Mouse (Mus musculus): ENCODE measurements around the gene Ptov1.
A peak's percentile ranks its signal among the peaks of the same experiment; 100 is the strongest.

Gene Ptov1

GRCm38 (mm10) chr7:44839491-44840191 is 29.9 kb downstream of the Ptov1 start:
- DNase-seq (ENCODE audit: low spot score in 2 of 2) = no peak

DNA sequence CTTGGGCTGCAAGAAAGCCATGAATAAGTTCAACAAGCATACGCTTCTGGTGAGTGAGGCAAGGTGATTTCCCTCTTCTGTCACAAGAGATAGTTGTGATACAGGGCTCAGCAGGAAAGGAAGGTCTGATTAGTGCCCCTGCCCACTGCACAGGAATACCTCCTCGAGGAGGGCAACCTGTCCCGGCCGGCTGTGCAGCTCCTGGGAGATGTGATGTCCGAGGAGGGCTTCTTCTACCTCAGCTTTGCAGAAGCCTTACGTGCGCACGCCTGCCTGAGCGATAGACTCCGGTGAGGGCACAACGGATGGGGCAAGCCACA is 30.5 kb downstream of the Ptov1 start:
- DNase-seq (ENCODE audit: low spot score in 2 of 2) = no peak

DNA sequence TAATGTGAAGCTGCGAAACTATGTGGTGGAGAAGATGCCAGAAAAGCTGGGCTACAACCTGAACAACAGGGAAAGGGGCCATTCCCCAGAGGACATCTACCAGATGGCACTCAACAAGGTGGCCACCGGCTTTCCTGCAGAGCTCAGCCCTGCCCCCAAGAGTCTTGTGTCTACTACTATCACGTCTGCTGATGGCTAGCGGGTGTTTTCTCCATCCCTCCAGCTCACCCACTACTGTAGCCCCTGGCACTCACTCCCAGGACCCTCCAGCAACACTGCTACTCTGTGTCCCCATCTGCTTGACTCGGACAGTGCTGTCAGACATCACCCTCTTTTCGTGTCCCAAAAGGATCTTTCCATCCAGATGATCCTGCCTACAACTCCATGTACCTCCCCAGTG is 31.5 kb downstream of the Ptov1 start:
- DNase-seq (ENCODE audit: low spot score in 2 of 2) = no peak

DNA sequence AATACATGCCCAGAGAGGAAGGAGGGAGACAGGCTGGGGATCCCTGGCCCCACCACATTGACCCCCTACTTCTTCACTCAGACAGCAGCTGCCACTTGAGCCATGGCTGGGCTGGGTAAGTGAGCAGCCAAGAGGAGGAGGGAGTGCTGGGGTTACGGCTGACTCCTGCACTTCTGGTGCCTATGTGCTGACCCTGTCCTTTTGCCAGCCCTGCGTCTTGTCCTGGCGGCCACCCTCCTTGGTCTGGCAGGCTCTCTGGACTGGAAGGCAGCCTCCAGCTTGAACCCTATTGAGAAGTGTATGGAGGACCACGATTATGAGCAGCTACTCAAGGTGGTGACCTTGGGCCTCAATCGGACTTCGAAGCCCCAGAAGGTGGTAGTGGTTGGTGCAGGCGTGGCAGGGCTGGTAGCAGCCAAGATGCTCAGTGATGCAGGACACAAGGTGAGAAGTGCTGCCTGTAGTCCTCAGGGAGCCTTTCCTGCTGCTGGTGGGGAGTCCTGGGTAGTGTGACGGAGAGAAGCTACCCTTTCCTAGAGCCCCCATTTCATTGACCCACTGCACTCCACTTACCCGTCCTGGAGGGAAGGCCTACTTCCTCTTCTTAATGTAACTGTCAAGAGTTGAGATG is 33.0 kb downstream of the Ptov1 start:
- no peak for DNase-seq (ENCODE audit: low spot score in 2 of 2)

GRCm38 (mm10) chr7:44836016-44836404 is 33.6 kb downstream of the Ptov1 start:
- no peak for DNase-seq (ENCODE audit: low spot score in 2 of 2)

GRCm38 (mm10) chr7:44835373-44836015 is 34.1 kb downstream of the Ptov1 start:
- no peak for DNase-seq (ENCODE audit: low spot score in 2 of 2)

GRCm38 (mm10) chr7:44832763-44833162 is 36.8 kb downstream of the Ptov1 start:
- no peak for DNase-seq (ENCODE audit: low spot score in 2 of 2)

DNA sequence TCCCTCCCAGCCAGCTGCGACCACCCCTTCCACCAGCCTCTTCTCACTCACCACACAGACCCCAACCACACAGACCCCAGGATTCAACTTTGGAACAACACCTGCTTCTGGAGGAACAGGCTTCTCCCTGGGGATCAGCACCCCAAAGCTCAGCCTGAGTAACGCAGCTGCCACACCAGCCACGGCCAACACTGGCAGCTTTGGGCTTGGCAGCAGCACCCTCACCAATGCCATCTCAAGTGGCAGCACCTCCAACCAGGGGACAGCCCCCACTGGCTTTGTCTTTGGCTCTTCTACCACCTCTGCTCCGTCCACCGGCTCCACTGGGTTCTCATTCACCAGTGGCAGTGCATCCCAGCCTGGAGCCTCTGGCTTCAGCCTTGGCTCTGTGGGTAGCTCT is 40.9 kb downstream of the Ptov1 start:
- no peak for DNase-seq (ENCODE audit: low spot score in 2 of 2)

GRCm38 (mm10) chr7:44826771-44827170 is 42.8 kb downstream of the Ptov1 start:
- no peak for DNase-seq (ENCODE audit: low spot score in 2 of 2)

DNA sequence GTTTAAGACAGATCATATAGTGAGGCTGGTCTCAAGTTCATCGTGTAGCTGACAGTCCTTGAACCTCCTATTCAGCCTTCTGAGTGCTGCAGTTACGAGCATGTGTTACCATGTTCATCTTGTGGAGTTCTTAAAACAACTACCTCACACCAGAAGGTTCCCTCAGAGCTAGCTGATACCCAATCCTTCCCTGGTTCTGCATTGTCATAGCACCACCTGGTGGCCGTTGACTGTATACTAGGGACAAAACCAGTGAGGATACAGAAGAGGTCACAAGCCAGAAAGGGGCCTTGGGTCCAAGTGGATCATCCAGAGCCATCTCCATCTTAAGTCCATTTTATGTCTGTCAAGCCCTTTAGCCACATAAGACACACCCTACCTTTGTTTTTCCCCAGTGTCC is 44.7 kb downstream of the Ptov1 start:
- DNase-seq (ENCODE audit: low spot score in 2 of 2) = peak; percentile 72 to 82

DNA sequence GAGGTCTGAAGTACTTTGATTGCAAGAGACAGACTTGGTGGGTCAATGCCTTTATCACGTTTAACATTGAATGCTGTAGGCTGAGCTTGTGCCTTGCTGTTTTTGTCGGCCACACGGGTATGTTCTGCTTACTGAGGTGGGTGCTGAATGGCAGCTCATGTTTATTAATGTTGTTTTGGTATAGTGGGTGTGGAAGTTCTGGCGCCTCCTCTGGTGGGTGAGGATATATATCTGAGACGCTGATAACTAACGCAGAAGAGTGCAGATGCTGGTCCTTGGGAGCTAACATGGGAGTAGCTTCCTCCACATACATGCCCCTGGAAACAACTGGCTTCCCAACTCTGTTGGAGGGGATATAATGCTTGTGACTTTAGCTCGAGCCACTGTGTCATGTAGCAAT is 46.2 kb downstream of the Ptov1 start:
- DNase-seq (ENCODE audit: low spot score in 2 of 2) = no peak

DNA sequence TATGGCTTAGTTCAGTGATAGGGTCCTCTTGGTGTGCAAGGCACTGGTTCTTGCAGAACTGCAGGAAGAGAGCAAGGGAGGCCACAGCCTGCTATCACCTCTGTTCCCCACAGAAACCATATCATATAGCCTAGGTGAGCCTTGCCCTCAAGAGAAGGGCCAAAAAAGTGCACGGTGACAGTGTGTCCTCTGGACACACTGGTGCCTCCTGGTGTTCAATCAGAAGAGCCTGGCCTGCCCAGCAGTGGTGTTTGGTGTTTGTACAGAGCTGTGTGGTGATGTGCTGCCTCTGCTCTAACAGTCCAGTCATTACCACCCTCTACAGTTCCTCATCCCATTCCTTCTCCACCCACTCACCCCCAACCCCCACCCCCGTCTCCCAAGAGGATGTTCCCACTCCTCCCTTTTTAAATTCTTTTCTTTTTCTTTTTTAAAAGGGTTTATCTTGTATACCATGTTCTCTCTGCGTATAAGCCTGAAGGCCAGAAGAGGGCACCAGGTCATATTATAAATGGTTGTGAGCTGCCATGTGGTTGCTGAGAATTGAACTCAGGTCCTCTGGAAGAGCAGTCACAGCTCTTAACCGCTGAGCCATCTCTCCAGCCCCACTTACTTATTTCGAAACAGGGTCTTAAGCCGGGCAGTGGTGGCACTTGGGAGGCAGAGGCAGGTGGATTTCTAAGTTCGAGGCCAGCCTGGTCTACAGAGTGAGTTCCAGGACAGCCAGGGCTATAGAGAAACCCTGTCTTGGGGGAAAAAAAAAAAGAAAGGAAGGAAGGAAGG is 47.7 kb downstream of the Ptov1 start:
- DNase-seq (ENCODE audit: low spot score in 2 of 2) = no peak

DNA sequence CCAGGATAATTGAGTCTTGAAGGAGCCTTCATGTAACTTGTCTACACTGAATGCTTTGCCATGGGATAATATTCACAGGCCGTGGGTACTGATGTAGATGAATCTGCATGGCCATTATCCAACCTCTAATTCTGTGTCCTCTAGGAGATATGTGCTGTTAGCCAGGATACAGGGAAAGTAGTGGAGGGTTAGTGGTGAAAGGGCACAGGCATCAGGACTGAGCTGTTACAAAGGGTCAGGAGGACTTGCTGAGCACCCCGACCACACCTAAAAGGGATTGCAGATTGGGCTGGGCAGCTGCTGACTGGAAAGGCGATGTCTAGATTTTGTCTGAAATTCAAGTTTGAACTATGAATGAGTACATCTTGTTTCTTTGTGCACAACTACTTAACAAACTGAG is 49.1 kb downstream of the Ptov1 start:
- no peak for DNase-seq (ENCODE audit: low spot score in 2 of 2)

- no peak for DNase-seq (ENCODE audit: low spot score in 2 of 2)
Measured at GRCm38 (mm10) chr7:44819863-44820262, 49.7 kb downstream of the Ptov1 start.

DNA sequence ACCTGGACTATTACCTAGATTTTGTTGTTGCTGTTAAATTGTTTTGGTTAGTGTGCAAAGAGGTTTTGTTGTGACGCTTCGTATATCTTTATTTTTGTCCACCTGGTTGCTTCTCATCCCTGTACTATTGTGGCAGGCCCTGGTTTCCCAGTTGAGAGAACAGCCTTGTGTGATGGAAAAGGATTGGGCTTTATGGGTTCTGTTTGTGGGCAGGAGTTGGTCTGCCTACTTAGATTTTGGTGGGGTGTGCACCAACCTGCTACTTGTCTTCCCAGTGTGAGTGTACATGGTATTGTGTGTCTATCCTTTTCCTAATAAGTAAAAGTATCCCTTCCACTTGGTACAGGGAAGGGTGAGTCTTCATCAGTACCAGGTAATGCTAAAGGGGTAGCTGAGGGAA is 50.2 kb downstream of the Ptov1 start:
- no peak for DNase-seq (ENCODE audit: low spot score in 2 of 2)

- DNase-seq (ENCODE audit: low spot score in 2 of 2) = no peak
Measured at GRCm38 (mm10) chr7:44818751-44819235, 50.8 kb downstream of the Ptov1 start.

DNA sequence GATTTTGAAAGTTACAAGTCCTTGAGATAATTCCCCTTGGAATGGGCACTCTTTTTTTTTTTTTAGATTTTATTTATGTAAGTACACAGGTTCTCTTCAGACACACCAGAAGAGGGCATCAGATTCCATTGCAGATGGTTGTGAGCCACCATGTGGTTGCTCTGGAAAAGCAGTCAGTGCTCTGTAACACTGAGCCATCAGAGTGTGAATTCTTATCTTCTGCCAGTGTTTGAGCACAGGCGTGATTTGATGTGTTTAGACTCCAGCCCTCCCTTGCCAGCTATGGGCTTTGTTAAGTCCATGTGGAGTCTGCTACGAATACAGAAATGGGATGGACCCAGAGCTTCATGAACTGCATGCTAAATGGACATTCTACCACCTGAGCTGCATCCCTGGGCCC is 51.4 kb downstream of the Ptov1 start:
- no peak for DNase-seq (ENCODE audit: low spot score in 2 of 2)

DNA sequence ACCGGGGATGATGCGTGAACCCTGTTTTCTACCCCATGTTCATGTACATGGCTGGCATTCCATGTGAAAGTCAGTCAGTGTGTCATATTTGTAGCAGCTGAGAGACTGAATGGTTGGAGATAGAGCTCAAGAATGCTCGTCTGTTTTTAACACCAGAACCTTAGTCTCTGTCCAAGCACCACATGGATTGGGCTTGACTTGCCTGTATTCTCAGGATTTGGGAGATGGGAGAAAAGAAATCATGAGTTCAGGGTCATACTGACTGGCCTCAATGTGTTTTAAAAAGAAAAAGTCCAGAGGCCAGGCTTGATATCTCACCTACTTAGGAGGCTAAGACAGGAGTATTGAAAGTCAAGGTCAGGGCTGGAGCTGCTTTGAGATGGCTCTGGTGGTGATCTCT is 52.1 kb downstream of the Ptov1 start:
- no peak for DNase-seq (ENCODE audit: low spot score in 2 of 2)

- peak in 1 of 2 experiments; percentile 73 for DNase-seq (ENCODE audit: low spot score in 2 of 2)
Measured at GRCm38 (mm10) chr7:44816470-44817021, 53.0 kb downstream of the Ptov1 start, which contains the start of gene Atf5. TSS of gene Atf5 (minus strand) at chr7:44816658.

DNA sequence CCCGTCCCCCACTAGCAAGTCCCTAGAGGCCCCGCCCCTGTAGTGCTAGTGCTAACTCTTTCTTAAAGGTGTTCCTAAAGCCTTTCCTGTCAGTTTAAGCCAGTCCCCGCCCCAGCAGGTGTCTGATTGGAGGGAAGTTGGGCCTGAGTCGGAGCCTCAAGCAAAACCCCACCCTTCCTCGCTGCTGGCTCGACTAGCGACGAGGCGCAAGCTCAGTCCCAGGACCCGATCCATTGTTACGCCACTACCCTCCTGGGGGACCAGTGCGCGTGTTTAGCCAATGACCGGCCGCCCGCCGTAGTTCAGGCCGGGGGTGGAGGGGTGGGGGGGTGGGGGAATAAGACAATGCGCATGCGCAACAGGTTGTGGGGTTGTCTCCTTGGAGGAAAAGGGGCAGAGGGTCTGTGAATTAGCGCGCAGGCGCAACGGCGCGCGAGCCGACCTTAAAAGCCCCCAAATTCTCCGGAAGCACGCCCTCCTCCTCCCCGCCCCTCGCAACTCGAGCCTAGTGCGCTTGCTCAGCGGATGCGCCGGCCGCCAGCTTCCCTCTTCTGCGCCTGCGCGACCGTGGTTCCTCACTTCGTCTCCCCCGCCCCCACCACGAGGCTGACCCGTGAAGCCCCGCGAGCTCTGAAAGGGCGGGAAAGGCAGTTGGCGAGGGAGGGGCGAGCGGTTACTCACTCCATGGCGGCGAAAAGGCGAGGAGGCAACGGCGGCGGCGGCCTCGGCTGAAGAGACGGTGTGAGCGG is 53.7 kb downstream of the Ptov1 start, which contains the start of the genes Nup62 and Il4i1:
Gene Nup62 (plus strand): TSS at position 368 of the 749 bp plus-strand sequence.
Gene Il4i1 (plus strand): TSS at position 667 of the 749 bp plus-strand sequence.
- DNase-seq (ENCODE audit: low spot score in 2 of 2) = peak; percentile 100

DNA sequence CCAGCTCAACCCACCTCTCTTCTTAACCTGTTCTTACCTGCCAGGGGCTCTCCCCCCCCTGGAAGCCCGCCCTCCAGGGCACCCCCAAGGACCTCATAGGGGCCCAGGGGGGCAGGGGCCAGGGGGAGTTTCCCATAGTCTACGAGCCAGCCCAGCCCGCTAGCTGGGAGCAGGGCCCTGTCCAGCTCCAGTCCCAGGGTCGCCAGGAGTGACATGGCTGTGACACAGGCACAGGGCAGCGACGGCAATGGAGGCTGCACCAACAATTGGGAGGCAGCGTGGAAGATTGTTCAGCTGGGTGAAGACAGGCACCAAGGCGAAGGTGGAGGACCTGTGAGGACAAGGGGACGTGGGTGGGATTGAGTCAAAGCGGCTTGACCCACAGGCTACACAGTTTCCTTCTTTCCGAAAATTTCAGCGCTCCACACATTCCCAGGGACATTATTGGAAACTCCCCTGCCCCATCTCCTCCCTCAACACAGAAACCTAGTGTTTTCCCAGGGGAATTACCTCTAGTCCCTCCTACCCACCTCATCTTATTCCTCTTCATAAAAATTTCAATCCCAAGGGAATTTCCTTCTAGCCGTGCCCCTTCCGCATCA is 54.5 kb downstream of the Ptov1 start:
- DNase-seq (ENCODE audit: low spot score in 2 of 2) = no peak
